20 mouse cellular contexts compared by ENCODE assay signal in genomic region chr9:32024767-32025166, GRCm38 (mm10).
DNase-seq lines count a peak whose midpoint lies in the region; ATAC-seq and TF ChIP-seq lines count a peak whose summit lies in the region.
"Had no signal": no experiment of that assay in that cellular context is flagged by ENCODE, and none has a peak within 500 bp of the region (broad histone marks: within the 10 kb centered on the region; RNA-seq: fewer than 3 reads in every experiment).

No protein-coding gene starts in this region.

- 0 out of 2 replicates have a peak overlapping the region, but pooled peaks have one; percentile 19 for H3K9ac ChIP-seq in heart, embryonic 13.5 days
- no peak overlapping the region for H3K9ac ChIP-seq in lung, postnatal 0 days (replicated peaks; ENCODE audit: low read depth)
- H3K9ac ChIP-seq in kidney, embryonic 16.5 days (replicated peaks; ENCODE audit: low read length), result no peak overlapping the region
- H3K9ac ChIP-seq: forebrain, embryonic 13.5 days; hindbrain, embryonic 13.5 days; liver, embryonic 14.5 days; neural tube, embryonic 13.5 days; stomach, embryonic 15.5 days had no signal

- WGBS in heart, embryonic 13.5 days, result 53% methylated on average over 5 of the region's 5 CpGs
- WGBS in heart, embryonic 10.5 days, result 58% methylated on average over 5 of the region's 5 CpGs
- 44% methylated on average over 5 of the region's 5 CpGs for WGBS in lung, postnatal 0 days
- 54% methylated on average over 5 of the region's 5 CpGs for whole genome bisulfite sequencing in lung, adult 2 months
- 13% methylated on average over 5 of the region's 5 CpGs for WGBS in kidney, embryonic 16.5 days

- no peak overlapping the region for H3K4me3 ChIP-seq in heart, embryonic 13.5 days
- H3K4me3 ChIP-seq in heart, embryonic 10.5 days, result no peak overlapping the region
- H3K4me3 ChIP-seq in lung, postnatal 0 days (ENCODE audit: low read depth, low read length), result no peak overlapping the region
- no peak overlapping the region for H3K4me3 ChIP-seq in lung, adult 2 months (replicated peaks; ENCODE audit: extremely low read depth, low read depth, low read length)
- no peak overlapping the region for H3K4me3 ChIP-seq in kidney, embryonic 16.5 days (ENCODE audit: low read length)
- H3K4me3 ChIP-seq: forebrain, embryonic 13.5 days; hindbrain, embryonic 13.5 days; limb, embryonic 10.5 days; neural tube, embryonic 13.5 days; stomach, embryonic 15.5 days had no signal

- H3K4me1 ChIP-seq in heart, embryonic 13.5 days, result peaks cover 40% of the 10 kb centered on the region
- H3K4me1 ChIP-seq in heart, embryonic 10.5 days, result peaks cover 37% of the 10 kb centered on the region
- H3K4me1 ChIP-seq in lung, postnatal 0 days (ENCODE audit: insufficient read depth, low read depth, low read length), result peaks cover 5% of the 10 kb centered on the region; the same call in 1 of the 2 replicates
- H3K4me1 ChIP-seq in lung, adult 2 months (ENCODE audit: control insufficient read depth, insufficient read depth, low read length), result no peaks in the 10 kb centered on the region
- peaks cover 35% of the 10 kb centered on the region for H3K4me1 ChIP-seq in kidney, embryonic 16.5 days (ENCODE audit: insufficient read depth, low read length)

- H3K9me3 ChIP-seq in heart, embryonic 13.5 days, result no peaks in the 10 kb centered on the region
- H3K9me3 ChIP-seq in heart, embryonic 10.5 days, result no peaks in the 10 kb centered on the region
- H3K9me3 ChIP-seq in lung, postnatal 0 days (ENCODE audit: low read length), result no peaks in the 10 kb centered on the region
- H3K9me3 ChIP-seq in kidney, embryonic 16.5 days (ENCODE audit: low read length), result no peaks in the 10 kb centered on the region
- H3K9me3 ChIP-seq: forebrain, embryonic 13.5 days; hindbrain, embryonic 13.5 days; limb, embryonic 10.5 days; neural tube, embryonic 13.5 days; stomach, embryonic 15.5 days had no signal

- TF ChIP-seq EP300 in lung, postnatal 0 days (IDR thresholded peaks at IDR 0.05), result peak; percentile 23; the same call in 1 of the 2 replicates

- TF ChIP-seq CTCF in lung, postnatal 0 days (IDR thresholded peaks at IDR 0.05), result no peak
- TF ChIP-seq CTCF in lung, adult 2 months (IDR thresholded peaks at IDR 0.05; ENCODE audit: insufficient read depth, low read length), result no peak

- no peak for TF ChIP-seq POLR2A in lung, adult 2 months (IDR thresholded peaks at IDR 0.05; ENCODE audit: borderline replicate concordance, extremely low read depth, low read depth, low read length)

- no peaks in the 10 kb centered on the region for H3K36me3 ChIP-seq in heart, embryonic 13.5 days
- H3K36me3 ChIP-seq in heart, embryonic 10.5 days, result no peaks in the 10 kb centered on the region
- no peaks in the 10 kb centered on the region for H3K36me3 ChIP-seq in lung, postnatal 0 days (ENCODE audit: insufficient read depth, low read length)
- no peaks in the 10 kb centered on the region for H3K36me3 ChIP-seq in kidney, embryonic 16.5 days (ENCODE audit: insufficient read depth, low read length)
- H3K36me3 ChIP-seq: hindbrain, embryonic 13.5 days; limb, embryonic 10.5 days; neural tube, embryonic 13.5 days; stomach, embryonic 15.5 days had no signal

- no peak overlapping the region for H3K27ac ChIP-seq in heart, embryonic 13.5 days (replicated peaks)
- no peak overlapping the region for H3K27ac ChIP-seq in heart, embryonic 10.5 days
- H3K27ac ChIP-seq in lung, postnatal 0 days (ENCODE audit: low read length), result no peak overlapping the region
- H3K27ac ChIP-seq in kidney, embryonic 16.5 days (ENCODE audit: low read length), result peak overlapping the region; percentile 55
- H3K27ac ChIP-seq: forebrain, embryonic 13.5 days; hindbrain, embryonic 13.5 days; limb, embryonic 10.5 days; liver, embryonic 14.5 days; neural tube, embryonic 13.5 days; stomach, embryonic 15.5 days had no signal

- no peak overlapping the region for H3K4me2 ChIP-seq in heart, embryonic 13.5 days
- H3K4me2 ChIP-seq in lung, postnatal 0 days (replicated peaks; ENCODE audit: low read depth, low read length), result no peak overlapping the region
- H3K4me2 ChIP-seq in kidney, embryonic 16.5 days (replicated peaks; ENCODE audit: low read depth, low read length), result no peak overlapping the region
- H3K4me2 ChIP-seq: forebrain, embryonic 13.5 days; hindbrain, embryonic 13.5 days; neural tube, embryonic 13.5 days; stomach, embryonic 15.5 days had no signal

- DNase-seq in heart, embryonic 10.5 days (ENCODE audit: low spot score), result no peak
- peak; percentile 35 for DNase-seq in lung, postnatal 0 days (ENCODE audit: low spot score)
- DNase-seq in lung, adult 2 months, result no peak
- DNase-seq in skeletal muscle tissue, adult 2 months (ENCODE audit: low read depth, low spot score), result peak; percentile 30
- no peak for DNase-seq in thymus, postnatal 0 days (ENCODE audit: low spot score)
- no peak for DNase-seq in thymus, postnatal 10 days (ENCODE audit: low spot score in 2 of 2)
- DNase-seq: adrenal gland, adult 2 months; cerebellum, adult 18-20 months; spleen, adult 18-20 months; thymus, postnatal 4 days had no signal

- no peak for ATAC-seq in heart, embryonic 13.5 days (ENCODE audit: extremely low read depth, insufficient number of reproducible peaks, low FRiP score, low TSS enrichment)
- peak; percentile 46 for ATAC-seq in lung, postnatal 0 days
- ATAC-seq in kidney, embryonic 16.5 days (ENCODE audit: low FRiP score, low TSS enrichment), result peak; percentile 67
- ATAC-seq: CD4-positive, CD25-positive, alpha-beta regulatory T cell, adult 4 months; forebrain, embryonic 13.5 days; midbrain, embryonic 16.5 days had no signal

- no peaks in the 10 kb centered on the region for H3K27me3 ChIP-seq in heart, embryonic 13.5 days (replicated peaks)
- H3K27me3 ChIP-seq in heart, embryonic 10.5 days (ENCODE audit: insufficient read depth, poor library complexity, severe bottlenecking), result no peaks in the 10 kb centered on the region
- H3K27me3 ChIP-seq in lung, postnatal 0 days (replicated peaks; ENCODE audit: insufficient read depth, low read length), result no peaks in the 10 kb centered on the region
- H3K27me3 ChIP-seq in kidney, embryonic 16.5 days (ENCODE audit: insufficient read depth, low read length), result no peaks in the 10 kb centered on the region
- H3K27me3 ChIP-seq: hindbrain, embryonic 13.5 days; neural tube, embryonic 13.5 days; stomach, embryonic 15.5 days had no signal

Comparison
In these comparisons a context has a peak if more than half of its experiments do, and no peak if none do; other contexts are left out.
1. DNase-seq: peak in lung, postnatal 0 days (single experiment) and skeletal muscle tissue, adult 2 months (single experiment); none in heart, embryonic 10.5 days (single experiment), lung, adult 2 months (single experiment), thymus, postnatal 0 days (single experiment) and thymus, postnatal 10 days (0 of 2).